Mouse (Mus musculus) kidney, postnatal 10 days (tissue): ENCODE results near the gene Nudt12.

Source experiments
- DNase-seq: peaks from one replicate; pipeline ENCODE4 v3.0.0; 2021; ENCODE audit warnings: mixed read lengths

Gene Nudt12

GRCm38 (mm10) chr17:59013091-59013459 lies at the start of gene Nudt12:
Gene Nudt12, minus strand, starts transcription at chr17:59013372.
- peak; percentile 80 for DNase-seq

GRCm38 (mm10) chr17:59053306-59053705 lies 40.1 kb upstream of the Nudt12 start:
- DNase-seq: no peak

- DNase-seq: peak; percentile 11
Measured at GRCm38 (mm10) chr17:59039754-59040153, 26.6 kb upstream of the Nudt12 start.

GRCm38 (mm10) chr17:59033445-59033844 lies 20.3 kb upstream of the Nudt12 start:
- DNase-seq: no peak

GRCm38 (mm10) chr17:59026336-59026735 lies 13.2 kb upstream of the Nudt12 start:
- no peak for DNase-seq

- DNase-seq: no peak
Measured at GRCm38 (mm10) chr17:59024502-59024901, 11.3 kb upstream of the Nudt12 start.

GRCm38 (mm10) chr17:59023971-59024370 lies 10.8 kb upstream of the Nudt12 start:
- no peak for DNase-seq

- DNase-seq: no peak
Measured at GRCm38 (mm10) chr17:59018666-59019065, 5.5 kb upstream of the Nudt12 start.

- no peak for DNase-seq
Measured at GRCm38 (mm10) chr17:59012421-59013090, 616 bp downstream of the Nudt12 start.

- DNase-seq: no peak
Measured at GRCm38 (mm10) chr17:59011546-59012307, 1.4 kb downstream of the Nudt12 start.

- DNase-seq: no peak
Measured at GRCm38 (mm10) chr17:58991275-58991674, 21.9 kb downstream of the Nudt12 start, which contains the start of gene Pdzph1. Gene Pdzph1, minus strand, starts transcription at chr17:58991375.

- no peak for DNase-seq
Measured at GRCm38 (mm10) chr17:58973237-58973636, 39.9 kb downstream of the Nudt12 start.

- peak; percentile 48 for DNase-seq
Measured at GRCm38 (mm10) chr17:58959905-58960304, 53.3 kb downstream of the Nudt12 start.

- DNase-seq: no peak
Measured at GRCm38 (mm10) chr17:58957055-58957454, 56.1 kb downstream of the Nudt12 start.
